Mouse (Mus musculus) olfactory bulb, adult 2 months (tissue): ENCODE data around the gene Meioc.

Source experiments
- CTCF ChIP-seq: fragments of 200-500 bp; IDR thresholded peaks from 2 replicates; pipeline ENCODE4 v1.5.1; 2012; ENCODE audit warnings: low read depth, mild to moderate bottlenecking, low read length, moderate library complexity; ENCODE audit not compliant: insufficient read depth
- POLR2A ChIP-seq: fragments of 200-500 bp; IDR thresholded peaks from 2 replicates; pipeline ENCODE4 v1.6.1; 2012; ENCODE audit warnings: mild to moderate bottlenecking, low read depth, low read length, moderate library complexity; ENCODE audit not compliant: insufficient read depth

DNA sequence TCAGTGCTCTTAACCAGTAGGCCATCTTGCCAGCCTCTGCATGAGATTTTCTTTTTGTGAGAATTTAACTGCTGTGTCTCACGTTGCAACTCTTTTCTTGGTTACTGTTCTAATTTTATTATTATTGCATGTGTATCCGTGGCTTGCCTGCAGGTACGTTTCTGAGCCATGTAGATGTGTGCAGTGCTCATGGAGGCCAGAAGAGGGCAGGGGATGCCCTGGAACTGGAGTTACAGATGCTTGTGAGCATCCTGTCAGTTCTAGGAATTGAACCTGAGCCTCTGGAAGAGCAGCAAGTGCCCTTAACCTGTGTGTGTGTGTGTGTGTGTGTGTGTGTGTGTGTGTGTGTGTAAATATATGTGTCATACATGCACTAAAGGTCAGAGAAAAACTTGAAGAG is 62.1 kb downstream of the Meioc start:
- no peak for TF ChIP-seq CTCF
- no peak for TF ChIP-seq POLR2A
